In the genomic region with DNA sequence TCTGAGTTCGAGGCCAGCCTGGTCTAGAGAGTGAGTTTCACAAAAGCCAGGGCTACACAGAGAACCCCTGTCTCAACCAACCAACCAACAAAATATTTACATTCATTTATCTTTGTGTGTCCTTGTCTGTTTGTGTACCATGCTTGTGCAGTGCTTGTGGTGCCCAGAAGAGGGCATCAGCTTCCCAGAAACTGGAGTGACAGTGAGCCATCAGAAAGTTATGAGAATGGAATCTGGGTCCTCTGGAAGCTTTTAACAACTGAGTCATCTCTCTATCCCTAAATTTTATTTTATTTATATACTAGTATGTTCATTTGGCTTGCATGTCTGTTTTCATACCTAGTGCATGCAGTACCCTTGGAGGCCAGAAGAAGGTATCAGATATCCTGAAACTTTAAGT, we compare ENCODE assay signal across 13 mouse cellular contexts. TPM values are rescaled to one million over a fixed set of nuclear protein-coding genes. Genes with fewer than 3 reads are reported as not detected.
DNase-seq lines count a peak whose midpoint lies in the region; ATAC-seq and TF ChIP-seq lines count a peak whose summit lies in the region.
"Had no signal": no experiment of that assay in that cellular context is flagged by ENCODE, and none has a peak within 500 bp of the region (broad histone marks: within the 10 kb centered on the region; RNA-seq: fewer than 3 reads in every experiment).

No protein-coding gene starts in this region.

- 0 out of 2 replicates have a peak, but pooled peaks cover 7% of the 10 kb centered on the region for H3K4me1 ChIP-seq in hindbrain, postnatal 0 days (ENCODE audit: insufficient read depth, low read length)
- peaks cover 24% of the 10 kb centered on the region for H3K4me1 ChIP-seq in hindbrain, embryonic 13.5 days (replicated peaks)
- H3K4me1 ChIP-seq in thymus, adult 2 months (replicated peaks; ENCODE audit: control insufficient read depth, insufficient read depth, low read length) = peaks cover 10% of the 10 kb centered on the region
- H3K4me1 ChIP-seq in midbrain, embryonic 11.5 days (ENCODE audit: control insufficient read depth, insufficient read depth, low read length) = peaks cover 12% of the 10 kb centered on the region

- peaks cover 5% of the 10 kb centered on the region; the same call in 1 of the 2 replicates for H3K36me3 ChIP-seq in hindbrain, postnatal 0 days (ENCODE audit: insufficient read depth, low read length)
- H3K36me3 ChIP-seq in hindbrain, embryonic 13.5 days = peaks cover under 1% of the 10 kb centered on the region; the same call in 1 of the 2 replicates
- no peaks in the 10 kb centered on the region for H3K36me3 ChIP-seq in thymus, adult 2 months (ENCODE audit: control insufficient read depth, insufficient read depth, low read length)
- no peaks in the 10 kb centered on the region for H3K36me3 ChIP-seq in midbrain, embryonic 11.5 days (ENCODE audit: control insufficient read depth, insufficient read depth, low read length)

- no peak for TF ChIP-seq POLR2A in thymus, adult 2 months (IDR thresholded peaks at IDR 0.05; ENCODE audit: control insufficient read depth, extremely low read depth, insufficient read depth, low read length, poor library complexity)

- TF ChIP-seq CTCF in hindbrain, postnatal 0 days (IDR thresholded peaks at IDR 0.05; ENCODE audit: low read depth) = peak; percentile 29
- TF ChIP-seq CTCF in thymus, adult 2 months (IDR thresholded peaks at IDR 0.05; ENCODE audit: borderline replicate concordance, control insufficient read depth, extremely low read depth, insufficient read depth, low read length, poor library complexity) = no peak

- no peak overlapping the region for H3K4me2 ChIP-seq in hindbrain, postnatal 0 days (ENCODE audit: low read depth, low read length)
- no peak overlapping the region for H3K4me2 ChIP-seq in hindbrain, embryonic 13.5 days
- no peak overlapping the region for H3K4me2 ChIP-seq in midbrain, embryonic 11.5 days

- no peak for DNase-seq in hindbrain, postnatal 0 days (ENCODE audit: low spot score)
- DNase-seq in thymus, adult 2 months = peak; percentile 24
- DNase-seq in thymus, postnatal 0 days (ENCODE audit: low spot score) = no peak
- DNase-seq in c-Kit-positive CD71-positive TER-119-positive erythroid progenitor cells, embryonic 14.5 days (ENCODE audit: low spot score) = peak; percentile 30
- DNase-seq in midbrain, embryonic 11.5 days (ENCODE audit: low spot score, missing footprints) = no peak
- no peak for DNase-seq in right cerebral cortex, adult 2 months (ENCODE audit: low spot score in 2 of 2)
- DNase-seq: gastrocnemius, postnatal 25 days had no signal

- H3K27ac ChIP-seq in hindbrain, postnatal 0 days = no peak overlapping the region
- H3K27ac ChIP-seq in hindbrain, embryonic 13.5 days = no peak overlapping the region
- no peak overlapping the region for H3K27ac ChIP-seq in thymus, adult 2 months (ENCODE audit: control insufficient read depth, insufficient read depth, low read length)
- H3K27ac ChIP-seq in midbrain, embryonic 11.5 days (ENCODE audit: low read depth, low read length) = no peak overlapping the region
- H3K27ac ChIP-seq: hindbrain, embryonic 10.5 days had no signal

- H3K27me3 ChIP-seq in hindbrain, postnatal 0 days (ENCODE audit: insufficient read depth, low read length) = no peaks in the 10 kb centered on the region
- H3K27me3 ChIP-seq in hindbrain, embryonic 13.5 days = no peaks in the 10 kb centered on the region
- H3K27me3 ChIP-seq in thymus, adult 2 months (ENCODE audit: control insufficient read depth, insufficient read depth, low read length) = no peaks in the 10 kb centered on the region
- H3K27me3 ChIP-seq in midbrain, embryonic 11.5 days (ENCODE audit: control insufficient read depth, insufficient read depth, low read length) = no peaks in the 10 kb centered on the region

- WGBS in hindbrain, postnatal 0 days = 83% methylated on average over 1 of the region's 1 CpGs
- WGBS in hindbrain, embryonic 13.5 days = 94% methylated on average over 1 of the region's 1 CpGs
- WGBS in thymus, adult 2 months = 94% methylated on average over 1 of the region's 1 CpGs
- WGBS in midbrain, embryonic 11.5 days = 92% methylated on average over 1 of the region's 1 CpGs

- no peak overlapping the region for H3K9ac ChIP-seq in hindbrain, postnatal 0 days (replicated peaks; ENCODE audit: low read length)
- H3K9ac ChIP-seq in hindbrain, embryonic 13.5 days = no peak overlapping the region
- no peak overlapping the region for H3K9ac ChIP-seq in midbrain, embryonic 11.5 days (ENCODE audit: low read length)

- ATAC-seq in hindbrain, postnatal 0 days = no peak
- ATAC-seq in hindbrain, embryonic 13.5 days (ENCODE audit: low FRiP score) = no peak
- ATAC-seq in megakaryocyte-erythroid progenitor cell, adult 5-6 weeks (replicated peaks; ENCODE audit: low FRiP score, low TSS enrichment, poor library complexity, severe bottlenecking) = no peak
- ATAC-seq in midbrain, embryonic 11.5 days (ENCODE audit: low FRiP score) = no peak

- no peaks in the 10 kb centered on the region for H3K9me3 ChIP-seq in hindbrain, postnatal 0 days (ENCODE audit: low read length)
- no peaks in the 10 kb centered on the region for H3K9me3 ChIP-seq in hindbrain, embryonic 13.5 days
- H3K9me3 ChIP-seq in midbrain, embryonic 11.5 days (ENCODE audit: control insufficient read depth, low read length) = no peaks in the 10 kb centered on the region
- H3K9me3 ChIP-seq: hindbrain, embryonic 10.5 days had no signal

- H3K4me3 ChIP-seq in hindbrain, postnatal 0 days (ENCODE audit: low read length) = no peak overlapping the region
- no peak overlapping the region for H3K4me3 ChIP-seq in hindbrain, embryonic 13.5 days
- no peak overlapping the region for H3K4me3 ChIP-seq in thymus, adult 2 months (ENCODE audit: control insufficient read depth, insufficient read depth, low read length)
- H3K4me3 ChIP-seq in midbrain, embryonic 11.5 days (ENCODE audit: low read depth, low read length) = no peak overlapping the region
- H3K4me3 ChIP-seq: hindbrain, embryonic 10.5 days had no signal

RNA-seq across cellular contexts. Expression of gene Armc9, which starts 2.0 kb away (rescaled TPM):
- 13.6 and 21.0 TPM in 2 replicates for total RNA-seq in hindbrain, postnatal 0 days (2014; rRNA removed)
- 34.9 and 38.1 TPM in 2 replicates for polyA plus RNA-seq in hindbrain, postnatal 0 days (2015; fragmentation: Nextera tagmentation; extraction: Ambion mirVana)
- polyA plus RNA-seq in hindbrain, embryonic 13.5 days (2015; fragmentation: Nextera tagmentation; extraction: Ambion mirVana) = 31.9 and 34.7 TPM in 2 replicates
- 5.8 and 6.4 TPM in 2 replicates for polyA plus RNA-seq in thymus, adult 2 months (2012; rRNA removed)
- polyA plus RNA-seq in thymus, postnatal 0 days (2015; fragmentation: Nextera tagmentation; extraction: Ambion mirVana) = 9.7 and 10.3 TPM in 2 replicates
- total RNA-seq in megakaryocyte-erythroid progenitor cell, adult 5-6 weeks (2014; fragmentation: Nextera tagmentation) = 25.4 and 25.8 TPM in 2 replicates
- total RNA-seq in megakaryocyte-erythroid progenitor cell, adult 5-6 weeks (2017) = 8.8 and 17.1 TPM in 2 replicates
- polyA plus RNA-seq in midbrain, embryonic 11.5 days (2014; fragmentation: Nextera tagmentation; extraction: Ambion mirVana) = 32.3 and 33.8 TPM in 2 replicates

RNA-seq across cellular contexts. Expression of gene Gm21972, which starts 19.2 kb away (rescaled TPM):
- total RNA-seq in hindbrain, postnatal 0 days (2014; rRNA removed) = 4.0 and 5.2 TPM in 2 replicates
- 0.29 TPM in 1 of 2 replicates, not detected in the other for polyA plus RNA-seq in hindbrain, postnatal 0 days (2015; fragmentation: Nextera tagmentation; extraction: Ambion mirVana)
- polyA plus RNA-seq in hindbrain, embryonic 13.5 days (2015; fragmentation: Nextera tagmentation; extraction: Ambion mirVana) = 0.48 and 0.60 TPM in 2 replicates
- polyA plus RNA-seq in thymus, adult 2 months (2012; rRNA removed) = not detected in 2 replicates
- polyA plus RNA-seq in thymus, postnatal 0 days (2015; fragmentation: Nextera tagmentation; extraction: Ambion mirVana) = 0.34 and 0.45 TPM in 2 replicates
- total RNA-seq in megakaryocyte-erythroid progenitor cell, adult 5-6 weeks (2014; fragmentation: Nextera tagmentation) = 0.46 and 4.8 TPM in 2 replicates
- total RNA-seq in megakaryocyte-erythroid progenitor cell, adult 5-6 weeks (2017) = 12.3 and 36.2 TPM in 2 replicates
- polyA plus RNA-seq in midbrain, embryonic 11.5 days (2014; fragmentation: Nextera tagmentation; extraction: Ambion mirVana) = 0.40 TPM in 1 of 2 replicates, not detected in the other
- total RNA-seq: monocyte, adult 5-6 weeks had no signal
- polyA plus RNA-seq: hindbrain, embryonic 10.5 days; stomach, embryonic 16.5 days had no signal

RNA-seq across cellular contexts. Expression of gene Htr2b, which starts 40.8 kb away (rescaled TPM):
- total RNA-seq in hindbrain, postnatal 0 days (2014; rRNA removed) = not detected in 2 replicates
- polyA plus RNA-seq in hindbrain, postnatal 0 days (2015; fragmentation: Nextera tagmentation; extraction: Ambion mirVana) = 0.24 and 0.44 TPM in 2 replicates
- 0.32 and 0.44 TPM in 2 replicates for polyA plus RNA-seq in hindbrain, embryonic 13.5 days (2015; fragmentation: Nextera tagmentation; extraction: Ambion mirVana)
- 0.28 TPM in 1 of 2 replicates, not detected in the other for polyA plus RNA-seq in thymus, adult 2 months (2012; rRNA removed)
- polyA plus RNA-seq in thymus, postnatal 0 days (2015; fragmentation: Nextera tagmentation; extraction: Ambion mirVana) = 0.13 and 0.19 TPM in 2 replicates
- not detected in 2 replicates for total RNA-seq in megakaryocyte-erythroid progenitor cell, adult 5-6 weeks (2014; fragmentation: Nextera tagmentation)
- total RNA-seq in megakaryocyte-erythroid progenitor cell, adult 5-6 weeks (2017) = not detected in 2 replicates
- 0.19 and 0.23 TPM in 2 replicates for polyA plus RNA-seq in midbrain, embryonic 11.5 days (2014; fragmentation: Nextera tagmentation; extraction: Ambion mirVana)
- total RNA-seq: layer of hippocampus, adult 18-20 months; monocyte, adult 5-6 weeks had no signal

Comparison
In these comparisons a context has a peak if more than half of its experiments do, and no peak if none do; other contexts are left out.
1. DNase-seq: peak in thymus, adult 2 months (single experiment) and c-Kit-positive CD71-positive TER-119-positive erythroid progenitor cells, embryonic 14.5 days (single experiment); none in hindbrain, postnatal 0 days (single experiment), thymus, postnatal 0 days (single experiment), midbrain, embryonic 11.5 days (single experiment) and right cerebral cortex, adult 2 months (0 of 2).